Mouse (Mus musculus): ENCODE measurements at regions not wholly inside any gene's neighbourhood (a gene's known extent, or its start where the extent isn't known, plus 50 kb on each side); places are given as distances from the start of the nearest gene placed in this dataset.

DNA sequence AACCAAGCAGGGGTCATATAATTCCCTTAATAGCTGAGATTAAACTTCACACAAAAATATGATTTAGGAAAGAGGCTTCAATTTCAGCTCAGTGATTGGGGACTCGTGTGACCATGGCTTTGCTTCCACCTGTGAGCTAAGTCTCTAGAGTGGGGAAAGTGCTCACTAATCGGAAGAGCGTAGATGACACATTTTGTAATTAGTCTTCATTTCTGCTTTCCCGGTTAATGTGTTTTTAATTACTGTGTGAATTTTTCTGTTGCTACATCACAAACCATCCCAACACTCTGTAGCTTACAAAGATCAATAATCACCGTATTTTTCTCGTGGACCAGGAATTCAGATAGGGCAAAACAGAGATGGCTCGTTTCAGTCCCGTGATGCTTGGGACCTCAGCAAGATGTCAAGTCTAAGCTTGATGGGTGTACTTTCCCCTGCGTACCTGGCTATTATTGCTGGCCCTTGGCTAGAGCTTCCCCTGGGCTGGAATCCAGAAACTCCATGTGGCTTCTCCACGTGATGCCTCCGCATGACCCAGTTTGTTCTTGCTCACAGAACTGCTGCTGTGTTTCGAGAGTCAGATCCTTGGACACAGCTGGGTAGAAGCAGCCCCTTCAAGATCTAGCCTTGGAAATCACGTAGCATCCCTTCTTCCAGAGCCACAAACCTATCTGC, 107.3 kb downstream of the Bdh1 start:
- no peak for DNase-seq
- H3K9me3 ChIP-seq (ENCODE audit: low read length), result no peaks in the 10 kb centered on the region
- TF ChIP-seq CTCF (IDR thresholded peaks at IDR 0.05; ENCODE audit: low read depth), result no peak
- H3K9ac ChIP-seq, result no peak overlapping the region
- no peaks in the 10 kb centered on the region; the same call in 1 of the 2 replicates for H3K27me3 ChIP-seq (ENCODE audit: insufficient read depth, low read length)
- WGBS, result 70% methylated on average over 13 of the region's 13 CpGs
- no peaks in the 10 kb centered on the region; the same call in 1 of the 2 replicates for H3K4me1 ChIP-seq (ENCODE audit: insufficient read depth)
- H3K27ac ChIP-seq (ENCODE audit: low read depth, low read length), result no peak overlapping the region
- no peak overlapping the region for H3K4me3 ChIP-seq (ENCODE audit: low read depth, low read length)
- ATAC-seq, result no peak
- no peak overlapping the region for H3K4me2 ChIP-seq (ENCODE audit: low read depth)
- no peaks in the 10 kb centered on the region for H3K36me3 ChIP-seq (ENCODE audit: insufficient read depth)

DNA sequence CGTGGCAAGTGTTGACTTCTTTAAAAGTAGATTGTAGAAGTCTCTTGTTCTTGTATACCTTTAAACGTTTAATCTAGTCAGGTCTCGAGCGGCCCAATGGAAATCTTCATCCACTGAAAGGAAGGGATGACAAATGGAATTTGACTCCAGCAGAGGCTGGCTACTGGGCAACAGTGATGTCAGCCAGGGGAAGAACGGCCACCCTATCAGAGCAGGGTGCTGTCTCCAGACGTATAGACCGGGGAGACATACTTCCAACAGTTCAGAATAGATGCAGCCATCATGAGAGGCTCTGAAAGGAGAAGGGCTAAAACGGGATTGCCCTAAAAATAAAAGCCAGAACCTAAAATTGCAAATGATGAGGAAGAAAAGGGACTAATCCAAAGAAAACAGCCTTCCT, 108.0 kb downstream of the Bdh1 start:
- TF ChIP-seq CTCF (IDR thresholded peaks at IDR 0.05; ENCODE audit: low read depth), result no peak
- ATAC-seq (no peak), DNase-seq (no peak)
- no peaks in the 10 kb centered on the region; the same call in 1 of the 2 replicates for H3K27me3 ChIP-seq (ENCODE audit: insufficient read depth, low read length)
- H3K27ac ChIP-seq (ENCODE audit: low read depth, low read length), result no peak overlapping the region
- 87% methylated on average over 8 of the region's 8 CpGs for WGBS
- H3K9ac ChIP-seq, result no peak overlapping the region
- no peaks in the 10 kb centered on the region; the same call in 1 of the 2 replicates for H3K4me1 ChIP-seq (ENCODE audit: insufficient read depth)
- no peaks in the 10 kb centered on the region for H3K9me3 ChIP-seq (ENCODE audit: low read length)
- H3K4me3 ChIP-seq (ENCODE audit: low read depth, low read length), result no peak overlapping the region
- no peaks in the 10 kb centered on the region for H3K36me3 ChIP-seq (ENCODE audit: insufficient read depth)
- H3K4me2 ChIP-seq (ENCODE audit: low read depth), result no peak overlapping the region

DNA sequence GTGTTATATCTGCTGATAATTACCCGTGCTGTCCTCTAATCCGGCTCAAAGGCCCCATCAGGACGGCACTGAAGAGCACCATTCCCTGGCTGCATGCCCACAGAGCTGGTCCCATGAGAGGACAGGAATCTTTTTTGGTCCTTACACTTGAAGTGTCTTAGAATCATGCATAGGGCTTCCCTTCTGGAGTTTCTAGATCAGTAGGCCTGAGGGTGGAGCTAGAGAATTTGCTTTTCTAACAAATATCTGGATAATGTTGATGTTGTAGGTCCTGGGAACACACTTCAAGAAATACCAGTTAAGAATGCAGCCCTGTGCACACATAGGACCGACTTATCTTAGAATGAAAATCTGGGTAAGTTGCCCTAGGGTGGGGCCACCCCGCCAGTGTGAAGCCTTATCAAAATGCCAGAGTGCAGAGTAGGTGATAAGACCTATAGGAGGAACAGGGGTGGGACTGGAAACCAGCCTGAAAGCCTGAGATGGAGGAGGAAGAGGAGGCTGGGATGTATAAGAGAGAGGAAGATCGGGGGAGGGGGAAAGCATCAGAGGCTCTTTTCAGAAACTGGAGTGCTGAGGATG, 111.2 kb downstream of the Bdh1 start:
- WGBS, result 67% methylated on average over 6 of the region's 6 CpGs
- Histone ChIP-seq H3K9ac (no peak overlapping the region), H3K9me3 (ENCODE audit: low read length) (no peaks in the 10 kb centered on the region), H3K4me3 (ENCODE audit: low read depth, low read length) (no peak overlapping the region), H3K27me3 (ENCODE audit: insufficient read depth, low read length) (no peaks in the 10 kb centered on the region), H3K4me1 (ENCODE audit: insufficient read depth) (no peaks in the 10 kb centered on the region; the same call in 1 of the 2 replicates), H3K36me3 (ENCODE audit: insufficient read depth) (no peaks in the 10 kb centered on the region), H3K27ac (ENCODE audit: low read depth, low read length) (no peak overlapping the region), H3K4me2 (ENCODE audit: low read depth) (no peak overlapping the region)
- ATAC-seq (no peak), DNase-seq (no peak)
- TF ChIP-seq CTCF (IDR thresholded peaks at IDR 0.05; ENCODE audit: low read depth), result no peak

DNA sequence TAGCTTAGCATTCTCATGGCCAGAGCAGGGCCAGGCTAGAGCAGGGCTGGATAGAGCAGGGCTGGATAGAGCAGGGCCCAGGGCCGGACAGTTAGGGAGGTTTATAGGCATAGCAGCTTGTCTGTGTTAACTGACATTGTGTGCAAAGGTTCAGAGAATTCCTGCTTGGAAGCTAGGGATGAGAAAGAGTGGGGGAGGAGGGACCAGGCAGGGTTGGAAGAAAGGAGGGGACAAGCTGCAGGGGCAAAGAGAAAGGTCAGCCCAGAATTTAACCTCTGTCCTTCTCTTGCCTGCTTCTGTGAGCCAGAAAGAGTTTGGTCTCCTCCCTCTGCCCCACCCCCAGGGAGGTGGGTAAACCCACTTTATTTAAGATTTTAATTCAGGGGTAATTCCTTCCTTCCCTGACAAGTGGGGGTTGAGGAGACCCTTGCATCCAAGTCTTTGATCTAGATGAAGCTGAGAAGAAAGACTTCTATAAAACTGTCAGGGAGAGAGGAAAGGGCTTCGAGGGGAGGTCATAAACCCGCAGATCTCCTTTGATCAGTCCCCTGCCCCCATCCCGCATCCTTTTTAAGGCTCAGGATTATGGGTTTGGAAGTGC, 112.9 kb downstream of the Bdh1 start:
- Histone ChIP-seq H3K27me3 (ENCODE audit: insufficient read depth, low read length) (no peaks in the 10 kb centered on the region), H3K9me3 (ENCODE audit: low read length) (no peaks in the 10 kb centered on the region), H3K27ac (ENCODE audit: low read depth, low read length) (no peak overlapping the region), H3K4me2 (ENCODE audit: low read depth) (no peak overlapping the region), H3K4me1 (ENCODE audit: insufficient read depth) (no peaks in the 10 kb centered on the region), H3K36me3 (ENCODE audit: insufficient read depth) (no peaks in the 10 kb centered on the region), H3K9ac (no peak overlapping the region), H3K4me3 (ENCODE audit: low read depth, low read length) (no peak overlapping the region)
- WGBS, result 12% methylated on average over 4 of the region's 4 CpGs
- DNase-seq, result no peak
- no peak for TF ChIP-seq CTCF (IDR thresholded peaks at IDR 0.05; ENCODE audit: low read depth)
- no peak for ATAC-seq

DNA sequence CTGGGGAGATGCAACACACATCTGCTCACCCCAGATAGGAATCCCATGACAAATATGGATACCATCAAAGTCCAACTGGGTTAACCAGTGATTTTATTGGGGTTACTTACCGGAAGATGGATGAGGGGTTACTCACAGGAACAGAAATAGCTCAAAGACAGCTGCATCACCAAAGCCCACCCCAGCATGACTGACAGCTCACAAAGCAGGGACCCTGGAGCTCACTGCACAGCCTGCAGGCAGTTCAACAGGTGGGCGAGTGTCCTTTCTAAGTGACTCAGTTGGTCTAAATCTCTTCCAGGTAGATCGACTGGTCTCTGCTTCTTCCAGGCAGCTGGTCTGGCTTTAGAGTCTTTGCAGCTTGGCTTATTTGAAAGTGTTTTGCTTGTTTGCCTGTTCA, 114.2 kb downstream of the Bdh1 start:
- Histone ChIP-seq H3K4me1 (ENCODE audit: insufficient read depth) (no peaks in the 10 kb centered on the region), H3K4me3 (ENCODE audit: low read depth, low read length) (no peak overlapping the region), H3K27ac (ENCODE audit: low read depth, low read length) (no peak overlapping the region), H3K4me2 (ENCODE audit: low read depth) (no peak overlapping the region), H3K36me3 (ENCODE audit: insufficient read depth) (no peaks in the 10 kb centered on the region), H3K9ac (no peak overlapping the region), H3K9me3 (ENCODE audit: low read length) (no peaks in the 10 kb centered on the region), H3K27me3 (ENCODE audit: insufficient read depth, low read length) (no peaks in the 10 kb centered on the region)
- DNase-seq (no peak), ATAC-seq (no peak)
- TF ChIP-seq CTCF (IDR thresholded peaks at IDR 0.05; ENCODE audit: low read depth), result no peak
- WGBS, result 89% methylated on average over 3 of the region's 3 CpGs

DNA sequence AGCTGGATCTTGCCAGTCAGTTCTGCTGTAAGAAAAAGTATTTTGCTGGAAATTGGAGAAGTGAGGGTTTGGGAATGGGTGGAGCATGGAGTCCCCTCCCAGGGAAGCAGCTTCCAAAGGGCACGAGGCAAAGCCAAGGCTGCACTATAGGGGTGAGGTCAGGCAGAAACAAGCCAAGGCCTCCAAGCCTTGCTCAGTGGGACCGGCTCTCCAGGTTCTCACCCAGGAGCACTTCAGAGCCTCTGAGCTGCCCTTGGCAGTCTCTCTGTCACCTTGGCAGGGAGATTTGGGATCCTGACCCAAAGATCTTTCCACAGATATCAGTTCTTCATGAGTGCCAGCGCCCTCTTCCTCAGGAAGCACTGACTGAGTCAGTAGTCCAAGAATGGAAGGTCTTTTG, 116.5 kb downstream of the Bdh1 start:
- DNase-seq, result no peak
- Histone ChIP-seq H3K27me3 (ENCODE audit: insufficient read depth, low read length) (no peaks in the 10 kb centered on the region), H3K4me1 (ENCODE audit: insufficient read depth) (no peaks in the 10 kb centered on the region), H3K27ac (ENCODE audit: low read depth, low read length) (no peak overlapping the region), H3K4me3 (ENCODE audit: low read depth, low read length) (no peak overlapping the region), H3K9ac (no peak overlapping the region), H3K4me2 (ENCODE audit: low read depth) (no peak overlapping the region), H3K9me3 (ENCODE audit: low read length) (no peaks in the 10 kb centered on the region), H3K36me3 (ENCODE audit: insufficient read depth) (no peaks in the 10 kb centered on the region)
- ATAC-seq, result no peak
- no peak for TF ChIP-seq CTCF (IDR thresholded peaks at IDR 0.05; ENCODE audit: low read depth)
- 77% methylated on average over 3 of the region's 3 CpGs for WGBS

DNA sequence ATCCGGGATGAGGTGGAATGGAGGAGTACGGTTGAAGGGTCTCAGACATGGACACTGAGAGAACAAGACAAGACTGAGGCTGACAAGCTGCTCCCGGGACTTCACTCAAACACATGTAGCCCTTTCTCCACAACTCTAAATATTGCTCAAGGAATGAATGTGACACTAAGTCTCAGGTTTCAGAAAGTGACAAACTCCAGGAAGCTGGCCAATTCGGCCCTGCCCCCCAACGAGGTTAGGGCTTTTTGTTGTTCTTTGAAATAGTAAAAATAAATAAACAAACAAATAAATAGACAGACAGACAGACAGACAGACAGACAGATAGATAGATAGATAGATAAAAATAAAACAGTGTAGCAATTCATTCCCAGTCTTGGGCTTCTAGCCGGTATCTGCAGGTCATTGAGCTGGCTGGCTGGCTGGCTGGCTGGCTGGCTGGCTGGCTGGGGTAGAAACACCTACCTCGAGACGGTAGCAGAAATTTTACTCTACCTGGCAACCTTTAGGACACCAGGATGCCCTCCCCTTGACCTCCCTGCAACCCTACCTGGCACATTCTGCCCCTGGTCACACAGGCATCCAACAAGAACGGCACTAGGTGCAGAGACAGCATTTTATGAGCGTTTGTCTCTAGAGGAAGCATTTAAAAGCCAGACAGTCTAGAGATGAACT, 119.6 kb upstream of the Dlg1 start:
- no peak overlapping the region for H3K4me3 ChIP-seq (ENCODE audit: low read depth, low read length)
- no peak overlapping the region for H3K27ac ChIP-seq (ENCODE audit: low read depth, low read length)
- 65% methylated on average over 10 of the region's 10 CpGs for WGBS
- no peak overlapping the region for H3K4me2 ChIP-seq (ENCODE audit: low read depth)
- ATAC-seq (no peak), DNase-seq (no peak)
- H3K27me3 ChIP-seq (ENCODE audit: insufficient read depth, low read length), result no peaks in the 10 kb centered on the region
- H3K36me3 ChIP-seq (ENCODE audit: insufficient read depth), result no peaks in the 10 kb centered on the region
- peaks cover 12% of the 10 kb centered on the region for H3K4me1 ChIP-seq (ENCODE audit: insufficient read depth)
- TF ChIP-seq CTCF (IDR thresholded peaks at IDR 0.05; ENCODE audit: low read depth), result no peak
- no peaks in the 10 kb centered on the region for H3K9me3 ChIP-seq (ENCODE audit: low read length)
- no peak overlapping the region for H3K9ac ChIP-seq

Data from forebrain, postnatal 0 days (tissue).